Mouse (Mus musculus): Measurements from ENCODE around the gene Vsig10l. TPM values are rescaled to one million over a fixed set of nuclear protein-coding genes. Genes with fewer than 3 reads are reported as not detected.

The Vsig10l gene
- total RNA-seq, 1 experiment, result 3.6 TPM

GRCm38 (mm10) chr7:43465344-43466098, 2.6 kb downstream of the Vsig10l start:
- peak overlapping the region; percentile 55 for H3K9ac ChIP-seq (ENCODE audit: insufficient read depth, low read depth, low read length, poor library complexity, severe bottlenecking)
- H3K36me3 ChIP-seq (ENCODE audit: control insufficient read depth, insufficient read depth, low read length, poor library complexity, severe bottlenecking), result no peaks in the 10 kb centered on the region
- peak; percentile 96 for DNase-seq (ENCODE audit: low read depth, low spot score)
- H3K9me3 ChIP-seq (ENCODE audit: control insufficient read depth, insufficient read depth, low read depth, low read length), result no peaks in the 10 kb centered on the region
- TF ChIP-seq MAFK (IDR thresholded peaks at IDR 0.05; ENCODE audit: insufficient read depth, low read depth, low read length) (no peak), HCFC1 (IDR thresholded peaks at IDR 0.05; ENCODE audit: borderline replicate concordance, insufficient read depth, low read length) (no peak; the same call in 1 of the 2 replicates), CHD2 (IDR thresholded peaks at IDR 0.05; ENCODE audit: low read depth, low read length) (no peak), ZNF384 (IDR thresholded peaks at IDR 0.05; ENCODE audit: low read depth, low read length) (no peak), ZC3H11A (IDR thresholded peaks at IDR 0.05; ENCODE audit: borderline replicate concordance, low read depth, low read length) (no peak)
- H3K4me3 ChIP-seq (ENCODE audit: insufficient read depth in 1 of 2, low read depth in 1 of 2, low read length in 2 of 2, poor library complexity in 1 of 2, severe bottlenecking in 1 of 2), result peak overlapping the region; percentile 71
- H3K27ac ChIP-seq (ENCODE audit: insufficient read depth, low read depth, low read length, poor library complexity, severe bottlenecking), result no peak overlapping the region
- H3K4me1 ChIP-seq (ENCODE audit: control insufficient read depth in 2 of 2, insufficient read depth in 2 of 2, low read length in 2 of 2, poor library complexity in 1 of 2), result peaks cover 0 to 3% of the 10 kb centered on the region in 2 experiments; a peak in 1 of 4 replicates
- in situ Hi-C loops (cut with MboI; ENCODE audit: low sequenced_read_pairs in 2 of 2, unreplicated experiment in 2 of 2), result no loop called here

- in situ Hi-C loops (cut with MboI; ENCODE audit: low sequenced_read_pairs in 2 of 2, unreplicated experiment in 2 of 2), result no loop called here
- TF ChIP-seq CHD2 (IDR thresholded peaks at IDR 0.05; ENCODE audit: low read depth, low read length), result no peak
- peak; percentile 62; the same call in 1 of the 2 replicates for TF ChIP-seq ZC3H11A (IDR thresholded peaks at IDR 0.05; ENCODE audit: borderline replicate concordance, low read depth, low read length)
- TF ChIP-seq MAFK (IDR thresholded peaks at IDR 0.05; ENCODE audit: insufficient read depth, low read depth, low read length), result no peak
- TF ChIP-seq ZNF384 (IDR thresholded peaks at IDR 0.05; ENCODE audit: low read depth, low read length), result no peak
- 0 out of 2 replicates have a peak, but pooled peaks have one; percentile 15 for TF ChIP-seq HCFC1 (IDR thresholded peaks at IDR 0.05; ENCODE audit: borderline replicate concordance, insufficient read depth, low read length)
- Histone ChIP-seq H3K27ac (ENCODE audit: insufficient read depth, low read depth, low read length, poor library complexity, severe bottlenecking) (no peak overlapping the region), H3K9ac (ENCODE audit: insufficient read depth, low read depth, low read length, poor library complexity, severe bottlenecking) (peak overlapping the region; percentile 35; the same call in 1 of the 2 replicates), H3K4me1 (ENCODE audit: control insufficient read depth in 2 of 2, insufficient read depth in 2 of 2, low read length in 2 of 2, poor library complexity in 1 of 2) (peaks cover 0 to 3% of the 10 kb centered on the region in 2 experiments; a peak in 1 of 4 replicates), H3K4me3 (ENCODE audit: insufficient read depth in 1 of 2, low read depth in 1 of 2, low read length in 2 of 2, poor library complexity in 1 of 2, severe bottlenecking in 1 of 2) (peak overlapping the region; percentile 65 to 71), H3K9me3 (ENCODE audit: control insufficient read depth, insufficient read depth, low read depth, low read length) (no peaks in the 10 kb centered on the region), H3K36me3 (ENCODE audit: control insufficient read depth, insufficient read depth, low read length, poor library complexity, severe bottlenecking) (no peaks in the 10 kb centered on the region)
- peak; percentile 80 for DNase-seq (ENCODE audit: low read depth, low spot score)
Measured at GRCm38 (mm10) chr7:43466099-43466694, 3.2 kb downstream of the Vsig10l start.

- H3K4me3 ChIP-seq (ENCODE audit: insufficient read depth in 1 of 2, low read depth in 1 of 2, low read length in 2 of 2, poor library complexity in 1 of 2, severe bottlenecking in 1 of 2), result no peak overlapping the region
- in situ Hi-C loops (cut with MboI; ENCODE audit: low sequenced_read_pairs in 2 of 2, unreplicated experiment in 2 of 2), result no loop called here
- H3K36me3 ChIP-seq (ENCODE audit: control insufficient read depth, insufficient read depth, low read length, poor library complexity, severe bottlenecking), result no peaks in the 10 kb centered on the region
- TF ChIP-seq ZNF384 (IDR thresholded peaks at IDR 0.05; ENCODE audit: low read depth, low read length) (no peak), CHD2 (IDR thresholded peaks at IDR 0.05; ENCODE audit: low read depth, low read length) (no peak), MAFK (IDR thresholded peaks at IDR 0.05; ENCODE audit: insufficient read depth, low read depth, low read length) (no peak), ZC3H11A (IDR thresholded peaks at IDR 0.05; ENCODE audit: borderline replicate concordance, low read depth, low read length) (no peak), HCFC1 (IDR thresholded peaks at IDR 0.05; ENCODE audit: borderline replicate concordance, insufficient read depth, low read length) (no peak)
- H3K9me3 ChIP-seq (ENCODE audit: control insufficient read depth, insufficient read depth, low read depth, low read length), result no peaks in the 10 kb centered on the region
- H3K4me1 ChIP-seq (ENCODE audit: control insufficient read depth in 2 of 2, insufficient read depth in 2 of 2, low read length in 2 of 2, poor library complexity in 1 of 2), result no peaks in the 10 kb centered on the region
- no peak overlapping the region for H3K27ac ChIP-seq (ENCODE audit: insufficient read depth, low read depth, low read length, poor library complexity, severe bottlenecking)
- peak; percentile 51 for DNase-seq (ENCODE audit: low read depth, low spot score)
- H3K9ac ChIP-seq (ENCODE audit: insufficient read depth, low read depth, low read length, poor library complexity, severe bottlenecking), result no peak overlapping the region
Measured at GRCm38 (mm10) chr7:43470373-43470772, 7.4 kb downstream of the Vsig10l start.

- in situ Hi-C loops (cut with MboI; ENCODE audit: low sequenced_read_pairs in 2 of 2, unreplicated experiment in 2 of 2), result no loop called here
Measured at GRCm38 (mm10) chr7:43475706-43476105, 12.8 kb downstream of the Vsig10l start.

More at GRCm38 (mm10) chr7:43475706-43476105, 12.8 kb downstream of the Vsig10l start:
- DNase-seq (ENCODE audit: low read depth, low spot score), result peak; percentile 46
- no peaks in the 10 kb centered on the region for H3K9me3 ChIP-seq (ENCODE audit: control insufficient read depth, insufficient read depth, low read depth, low read length)
- peaks cover 0 to 5% of the 10 kb centered on the region in 2 experiments; a peak in 1 of 4 replicates for H3K4me1 ChIP-seq (ENCODE audit: control insufficient read depth in 2 of 2, insufficient read depth in 2 of 2, low read length in 2 of 2, poor library complexity in 1 of 2)
- TF ChIP-seq ZNF384 (IDR thresholded peaks at IDR 0.05; ENCODE audit: low read depth, low read length) (no peak), MAFK (IDR thresholded peaks at IDR 0.05; ENCODE audit: insufficient read depth, low read depth, low read length) (no peak), CHD2 (IDR thresholded peaks at IDR 0.05; ENCODE audit: low read depth, low read length) (no peak), ZC3H11A (IDR thresholded peaks at IDR 0.05; ENCODE audit: borderline replicate concordance, low read depth, low read length) (no peak), HCFC1 (IDR thresholded peaks at IDR 0.05; ENCODE audit: borderline replicate concordance, insufficient read depth, low read length) (no peak)
- no peaks in the 10 kb centered on the region for H3K36me3 ChIP-seq (ENCODE audit: control insufficient read depth, insufficient read depth, low read length, poor library complexity, severe bottlenecking)
- no peak overlapping the region for H3K9ac ChIP-seq (ENCODE audit: insufficient read depth, low read depth, low read length, poor library complexity, severe bottlenecking)
- H3K4me3 ChIP-seq (ENCODE audit: insufficient read depth in 1 of 2, low read depth in 1 of 2, low read length in 2 of 2, poor library complexity in 1 of 2, severe bottlenecking in 1 of 2), result peak overlapping the region; percentile 24 to 58; a peak in 3 of 4 replicates
- no peak overlapping the region for H3K27ac ChIP-seq (ENCODE audit: insufficient read depth, low read depth, low read length, poor library complexity, severe bottlenecking)

All from ES-E14 (cell line).